Mouse (Mus musculus) CH12.LX (cell line): ENCODE measurements around the gene Spata6. TPM values are rescaled to one million over a fixed set of nuclear protein-coding genes. Genes with fewer than 3 reads are reported as not detected.

Source experiments
- DNase-seq: peaks from one replicate; pipeline ENCODE4 v3.0.0-alpha.2; 2013; ENCODE audit errors: extremely low read depth
- H3K27ac ChIP-seq: 2 replicates; pipeline ENCODE4 v1.5.1; 2012; ENCODE audit warnings: low read depth, mild to moderate bottlenecking, control low read depth, moderate library complexity; ENCODE audit not compliant: insufficient read depth
- H3K27me3 ChIP-seq: replicated peaks from 2 replicates; pipeline ENCODE3; 2012; ENCODE audit warnings: inconsistent platforms
- H3K36me3 ChIP-seq, 2 experiments: replicated peaks in 1 of 2; 2 replicates each; pipeline versions ENCODE3 to v1.6.1; 2012; ENCODE audit warnings: inconsistent platforms in 1 of 2, low read length in 1 of 2, mild to moderate bottlenecking in 1 of 2, mixed read lengths in 1 of 2, moderate library complexity in 1 of 2; ENCODE audit not compliant: control insufficient read depth in 1 of 2, insufficient read depth in 1 of 2
- H3K4me1 ChIP-seq, 2 experiments: 2 replicates each; pipeline ENCODE4 v1.6.1; 2012; ENCODE audit warnings: inconsistent platforms in 1 of 2, moderate library complexity in 1 of 2; ENCODE audit not compliant: insufficient read depth in 2 of 2, control insufficient read depth in 1 of 2
- H3K4me2 ChIP-seq: 2 replicates; pipeline ENCODE4 v1.6.1; 2012; ENCODE audit warnings: low read depth, mild to moderate bottlenecking, control low read depth; ENCODE audit not compliant: poor library complexity, insufficient read depth, severe bottlenecking
- H3K4me3 ChIP-seq, 3 experiments: fragments of 150-350 bp in 1 of 3; sonication (generic) in 1 of 3; replicated peaks in 1 of 3; 2 replicates each; pipeline versions ENCODE3 to v1.5.1; 2011 to 2012; ENCODE audit warnings: low read depth in 2 of 3, low read length in 2 of 3, mild to moderate bottlenecking in 2 of 3, moderate library complexity in 2 of 3, control low read depth in 1 of 3, improper control_type of control experiment in 1 of 3, inconsistent platforms in 1 of 3, mixed read lengths in 1 of 3; ENCODE audit not compliant: poor library complexity in 1 of 3
- H3K79me2 ChIP-seq: replicated peaks from 2 replicates; pipeline ENCODE4 v1.6.1; 2012; ENCODE audit warnings: mild to moderate bottlenecking, moderate library complexity; ENCODE audit not compliant: control insufficient read depth, poor library complexity, insufficient read depth, severe bottlenecking; ENCODE audit errors: extremely low read depth
- H3K9ac ChIP-seq: 2 replicates; pipeline ENCODE4 v1.6.1; 2012; ENCODE audit warnings: low read depth, mild to moderate bottlenecking, control low read depth, moderate library complexity; ENCODE audit not compliant: insufficient read depth
- H3K9me3 ChIP-seq: replicated peaks from 2 replicates; pipeline ENCODE3; 2012; ENCODE audit warnings: low read length, inconsistent platforms, mixed read lengths
- CHD1 ChIP-seq: IDR thresholded peaks from 2 replicates; pipeline ENCODE4 v1.6.1; 2012; ENCODE audit warnings: low read depth, low read length, improper control_type of control experiment, inconsistent platforms
- EP300 ChIP-seq: IDR thresholded peaks from 2 replicates; pipeline ENCODE4 v1.6.1; 2011; ENCODE audit warnings: low read length, improper control_type of control experiment
- ETS1 ChIP-seq: conservative IDR thresholded peaks from 2 replicates; pipeline ENCODE4 v1.6.1; 2012; ENCODE audit warnings: low read depth, mild to moderate bottlenecking, inconsistent platforms, low read length, improper control_type of control experiment, moderate library complexity
- IRF4 ChIP-seq: IDR thresholded peaks from 2 replicates; pipeline ENCODE4 v1.6.1; 2014; ENCODE audit warnings: low read depth, mild to moderate bottlenecking, inconsistent platforms, low read length, improper control_type of control experiment
- KAT2A ChIP-seq: IDR thresholded peaks from 2 replicates; pipeline ENCODE4 v1.6.1; 2012; ENCODE audit warnings: low read length, improper control_type of control experiment, inconsistent platforms; ENCODE audit not compliant: insufficient replicate concordance
- MAZ ChIP-seq: IDR thresholded peaks from 2 replicates; pipeline ENCODE4 v1.6.1; 2012; ENCODE audit warnings: low read depth, mild to moderate bottlenecking, inconsistent platforms, low read length, improper control_type of control experiment, moderate library complexity
- MEF2A ChIP-seq: IDR thresholded peaks from 2 replicates; pipeline ENCODE4 v1.6.1; 2014; ENCODE audit warnings: low read depth, mild to moderate bottlenecking, inconsistent platforms, low read length, improper control_type of control experiment, borderline replicate concordance
- MYC ChIP-seq: IDR thresholded peaks from 2 replicates; pipeline ENCODE4 v1.6.1; 2011; ENCODE audit warnings: low read depth, mild to moderate bottlenecking, improper control_type of control experiment, low read length
- NELFE ChIP-seq: IDR thresholded peaks from 2 replicates; pipeline ENCODE4 v1.6.1; 2011; ENCODE audit warnings: low read depth, low read length, improper control_type of control experiment
- POLR2AphosphoS2 ChIP-seq: IDR thresholded peaks from 2 replicates; pipeline ENCODE4 v1.6.1; 2011; ENCODE audit warnings: low read depth, low read length, improper control_type of control experiment
- RAD21 ChIP-seq: IDR thresholded peaks from 2 replicates; pipeline ENCODE4 v1.6.1; 2011; ENCODE audit warnings: low read depth, mild to moderate bottlenecking, low read length, improper control_type of control experiment, moderate library complexity
- SIN3A ChIP-seq: IDR thresholded peaks from 2 replicates; pipeline ENCODE4 v1.6.1; 2012; ENCODE audit warnings: low read length, improper control_type of control experiment, inconsistent platforms
- SMC3 ChIP-seq: IDR thresholded peaks from 2 replicates; pipeline ENCODE4 v1.6.1; 2011; ENCODE audit warnings: low read depth, low read length, improper control_type of control experiment
- TBP ChIP-seq: conservative IDR thresholded peaks from 2 replicates; pipeline ENCODE4 v1.6.1; 2011; ENCODE audit warnings: low read depth, low read length, improper control_type of control experiment
- TCF12 ChIP-seq: IDR thresholded peaks from 2 replicates; pipeline ENCODE4 v1.6.1; 2014; ENCODE audit warnings: low read depth, mild to moderate bottlenecking, inconsistent platforms, low read length, improper control_type of control experiment
- UBTF ChIP-seq: IDR thresholded peaks from 2 replicates; pipeline ENCODE4 v1.6.1; 2012; ENCODE audit warnings: low read depth, mild to moderate bottlenecking, inconsistent platforms, low read length, improper control_type of control experiment, moderate library complexity
- ZC3H11A ChIP-seq: IDR thresholded peaks from 2 replicates; pipeline ENCODE4 v1.6.1; 2012; ENCODE audit warnings: low read depth, mild to moderate bottlenecking, inconsistent platforms, low read length, improper control_type of control experiment
- ZKSCAN1 ChIP-seq: IDR thresholded peaks from 2 replicates; pipeline ENCODE4 v1.6.1; 2012; ENCODE audit warnings: low read depth, inconsistent platforms, low read length, improper control_type of control experiment, borderline replicate concordance
- dilution Hi-C: fragments of 300-500 bp; cut with MboI; formaldehyde crosslinking; loops from 2 replicates; pipeline ENCODE4 v1.14.3; 2020; ENCODE audit warnings: low sequenced_read_pairs; ENCODE audit not compliant: extremely low pct_unique_long_range_greater_than_20kb, extremely low pct_ligation_motif_present
- in situ Hi-C: fragments of 300-500 bp; cut with MboI; formaldehyde crosslinking; loops from 3 replicates; pipeline ENCODE4 v1.14.3; 2019; ENCODE audit warnings: low sequenced_read_pairs, low pct_ligation_motif_present, low pct_unique_long_range_greater_than_20kb, mixed read lengths
- polyA plus RNA-seq: library from polyadenylated mRNA; unstranded; fragments of >175 nt; gene quantifications from 2 replicates; pipeline ENCODE4 v1.2.1, GENCODE M21; 2012; ENCODE audit warnings: low read depth; ENCODE audit not compliant: insufficient read length
- total RNA-seq, 2 experiments: library from RNA; depleted of rRNA; stranded (reverse); fragments of 300-350 nt in 1 of 2; fragments of >200 nt in 1 of 2; gene quantifications; 2 replicates each; pipeline ENCODE4 v1.2.3; 2012 to 2014

Spata6 gene
- total and polyA plus RNA-seq, 3 experiments, result 4.2 to 12.9 (median 11.1) TPM

DNA sequence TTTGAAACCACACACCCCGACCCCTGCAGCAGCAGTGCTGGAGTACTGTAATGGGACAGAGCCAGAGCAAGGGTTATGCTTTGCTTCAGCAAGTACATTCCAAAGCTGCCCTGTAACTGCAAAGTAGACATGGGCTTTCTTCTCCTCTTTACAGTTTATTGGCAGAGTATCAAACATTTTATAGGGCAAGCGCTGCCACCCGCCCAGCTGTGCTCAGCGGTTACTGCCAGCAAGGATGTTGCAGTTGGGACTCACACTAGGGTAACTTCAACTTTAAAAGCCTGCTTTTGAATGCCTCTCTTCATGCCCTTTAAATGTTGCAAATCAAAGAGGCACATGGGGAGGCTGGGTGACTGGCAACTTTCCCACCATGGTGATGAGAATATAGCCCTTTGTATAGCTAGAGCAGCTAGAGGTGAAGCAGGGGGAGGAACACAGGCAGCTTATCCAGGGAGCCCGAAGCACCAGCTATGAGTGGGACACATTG is 28.7 kb upstream of the Spata6 start:
- in situ Hi-C loops, result no loop called here
- no peak for DNase-seq
- Histone ChIP-seq H3K4me1 (peaks cover 0 to 4% of the 10 kb centered on the region in 2 experiments; a peak in 1 of 4 replicates), H3K27ac (no peak overlapping the region), H3K4me3 (no peak overlapping the region), H3K9me3 (no peaks in the 10 kb centered on the region), H3K27me3 (no peaks in the 10 kb centered on the region), H3K36me3 (no peaks in the 10 kb centered on the region), H3K79me2 (no peaks in the 10 kb centered on the region), H3K4me2 (no peak overlapping the region), H3K9ac (no peak overlapping the region)
- dilution Hi-C loops, result no loop called here
- TF ChIP-seq SMC3, result no peak
- no peak for TF ChIP-seq MEF2A
- no peak for TF ChIP-seq TCF12

DNA sequence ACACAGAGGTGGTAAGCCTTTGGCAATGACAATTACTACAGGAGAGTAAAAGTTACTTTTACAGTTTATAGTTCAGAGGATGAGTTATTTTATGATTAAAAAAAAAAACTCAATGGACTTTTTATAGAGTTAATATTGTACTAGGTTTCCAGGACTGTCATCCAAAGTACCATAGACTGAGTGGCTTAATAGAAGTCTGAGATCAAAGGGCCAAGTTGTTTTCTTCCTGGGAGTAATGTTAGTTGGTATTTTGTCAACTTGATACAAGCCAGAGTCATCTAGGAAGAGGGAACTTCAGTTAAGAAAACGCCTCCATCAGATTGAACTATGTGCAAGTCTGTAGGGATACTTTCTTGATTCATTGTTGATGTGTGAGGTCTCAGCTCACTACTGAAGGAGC is 18.4 kb upstream of the Spata6 start:
- Histone ChIP-seq H3K4me2 (no peak overlapping the region), H3K79me2 (no peaks in the 10 kb centered on the region), H3K36me3 (no peaks in the 10 kb centered on the region), H3K4me3 (no peak overlapping the region), H3K9me3 (no peaks in the 10 kb centered on the region), H3K27ac (no peak overlapping the region), H3K9ac (no peak overlapping the region), H3K4me1 (no peaks in the 10 kb centered on the region), H3K27me3 (no peaks in the 10 kb centered on the region)
- in situ Hi-C loops, result no loop called here
- dilution Hi-C loops, result no loop called here
- TF ChIP-seq KAT2A (no peak), MAZ (no peak), ETS1 (no peak), EP300 (no peak), ZKSCAN1 (no peak)
- DNase-seq, result no peak

DNA sequence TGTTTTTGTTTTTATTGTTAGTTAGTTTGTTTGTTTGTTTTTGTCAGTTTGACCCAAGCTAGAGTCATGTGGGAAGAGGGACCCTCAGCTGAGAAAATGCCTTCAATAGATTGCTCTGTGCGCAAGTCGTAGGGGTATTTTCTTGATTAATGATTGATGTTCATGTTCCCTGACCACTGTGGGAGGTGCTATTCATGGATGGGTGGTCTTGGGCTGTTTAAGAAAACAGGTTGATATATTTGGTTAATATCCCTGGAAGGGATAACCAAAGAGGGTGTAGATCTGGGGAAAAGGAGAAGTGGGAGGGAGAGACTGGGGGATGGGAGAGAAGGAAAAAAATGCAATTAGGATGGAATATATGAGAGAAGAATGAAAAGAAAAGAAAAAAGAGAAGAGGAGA is 15.7 kb upstream of the Spata6 start:
- no peak for DNase-seq
- no peaks in the 10 kb centered on the region for H3K9me3 ChIP-seq
- H3K27me3 ChIP-seq, result no peaks in the 10 kb centered on the region
- no peaks in the 10 kb centered on the region for H3K4me1 ChIP-seq
- H3K4me2 ChIP-seq, result no peak overlapping the region
- in situ Hi-C loops (no loop called here), dilution Hi-C loops (no loop called here)
- H3K9ac ChIP-seq, result no peak overlapping the region
- no peaks in the 10 kb centered on the region for H3K79me2 ChIP-seq
- no peaks in the 10 kb centered on the region for H3K36me3 ChIP-seq
- H3K4me3 ChIP-seq, result no peak overlapping the region
- TF ChIP-seq POLR2AphosphoS2 (no peak), TBP (no peak), ZC3H11A (no peak), SMC3 (no peak), RAD21 (no peak), IRF4 (no peak), MYC (no peak), SIN3A (no peak), CHD1 (no peak), ZKSCAN1 (no peak), MEF2A (no peak), UBTF (no peak), NELFE (no peak)
- H3K27ac ChIP-seq, result no peak overlapping the region
